Mouse (Mus musculus) midbrain, embryonic 14.5 days (tissue): ENCODE measurements at regions not wholly inside any gene's neighbourhood (a gene's known extent, or its start where the extent isn't known, plus 50 kb on each side); places are given as distances from the start of the nearest gene placed in this dataset.

Source experiments
- ATAC-seq: fragments of 200-750 bp; cut with Nextera tagmentation; 2 replicates; pipeline ENCODE4 v1.8.0; 2017; ENCODE audit warnings: moderate number of reproducible peaks, moderate library complexity; ENCODE audit not compliant: low FRiP score, low TSS enrichment
- DNase-seq: peaks from one replicate; pipeline ENCODE4 v3.0.0-alpha.2; 2015
- H3K27ac ChIP-seq: fragments of 300-500 bp; sonication (generic); replicated peaks from 2 replicates; pipeline ENCODE4 v1.5.1; 2014; ENCODE audit warnings: mild to moderate bottlenecking, low read depth, low read length, moderate library complexity
- H3K27me3 ChIP-seq: fragments of 300-500 bp; sonication (generic); 2 replicates; pipeline ENCODE4 v1.6.1; 2014; ENCODE audit warnings: low read length, control low read depth, mixed read lengths; ENCODE audit not compliant: control insufficient read depth, insufficient read depth
- H3K36me3 ChIP-seq: fragments of 300-500 bp; sonication (generic); 2 replicates; pipeline ENCODE4 v1.6.1; 2014; ENCODE audit warnings: low read length, control low read depth; ENCODE audit not compliant: control insufficient read depth, insufficient read depth
- H3K4me1 ChIP-seq: fragments of 300-500 bp; sonication (generic); 2 replicates; pipeline ENCODE4 v1.6.1; 2014; ENCODE audit warnings: mild to moderate bottlenecking, antibody characterized with exemption, low read length, control low read depth; ENCODE audit not compliant: control insufficient read depth, insufficient read depth
- H3K4me2 ChIP-seq: fragments of 300-500 bp; sonication (generic); 2 replicates; pipeline ENCODE4 v1.6.1; 2014; ENCODE audit warnings: mild to moderate bottlenecking, low read length, moderate library complexity
- H3K4me3 ChIP-seq: fragments of 300-500 bp; sonication (generic); replicated peaks from 2 replicates; pipeline ENCODE4 v1.5.1; 2014; ENCODE audit warnings: low read depth, low read length
- H3K9ac ChIP-seq: fragments of 300-500 bp; sonication (generic); replicated peaks from 2 replicates; pipeline ENCODE4 v1.6.1; 2014; ENCODE audit warnings: mild to moderate bottlenecking, low read length, moderate library complexity
- H3K9me3 ChIP-seq: fragments of 300-500 bp; sonication (generic); 2 replicates; pipeline ENCODE4 v1.6.1; 2016; ENCODE audit warnings: low read length, control low read depth, mixed read lengths; ENCODE audit not compliant: control insufficient read depth
- WGBS: fragments of 180-500 bp; shearing (Covaris S2); extraction: QIAGEN DNeasy Blood & Tissue Kit; methylation state at CpG from one replicate; pipeline ENCODE4 v1.1.7; 2014; 5-methylcytosine and 5-hydroxymethylcytosine counted together

- Histone ChIP-seq H3K27ac (no peak overlapping the region), H3K27me3 (no peaks in the 10 kb centered on the region), H3K4me3 (no peak overlapping the region), H3K9ac (no peak overlapping the region), H3K36me3 (no peaks in the 10 kb centered on the region), H3K9me3 (no peaks in the 10 kb centered on the region), H3K4me2 (no peak overlapping the region), H3K4me1 (no peaks in the 10 kb centered on the region)
- ATAC-seq, result no peak
- 27% methylated on average over 4 of the region's 4 CpGs for WGBS
- DNase-seq, result peak; percentile 21
Observed at GRCm38 (mm10) chr14:97293109-97293508, 774.2 kb upstream of the Klhl1 start.

- Histone ChIP-seq H3K4me1 (no peaks in the 10 kb centered on the region), H3K4me3 (no peak overlapping the region), H3K9me3 (no peaks in the 10 kb centered on the region), H3K27me3 (no peaks in the 10 kb centered on the region), H3K27ac (no peak overlapping the region), H3K9ac (no peak overlapping the region), H3K4me2 (no peak overlapping the region), H3K36me3 (no peaks in the 10 kb centered on the region)
- ATAC-seq (no peak), DNase-seq (no peak)
Observed at GRCm38 (mm10) chr14:97287447-97287846, 768.5 kb upstream of the Klhl1 start.

- Histone ChIP-seq H3K9ac (no peak overlapping the region), H3K9me3 (no peaks in the 10 kb centered on the region), H3K27me3 (no peaks in the 10 kb centered on the region), H3K27ac (no peak overlapping the region), H3K4me2 (no peak overlapping the region), H3K4me1 (no peaks in the 10 kb centered on the region), H3K4me3 (no peak overlapping the region), H3K36me3 (no peaks in the 10 kb centered on the region)
- WGBS, result 23% methylated on average over 3 of the region's 3 CpGs
- ATAC-seq, result 0 out of 2 replicates have a peak, but pooled peaks have one; percentile 37
- peak; percentile 40 for DNase-seq
Observed at GRCm38 (mm10) chr14:97258461-97258860, 739.6 kb upstream of the Klhl1 start.
